Mouse (Mus musculus): ENCODE measurements at regions not wholly inside any gene's neighbourhood (a gene's known extent, or its start where the extent isn't known, plus 50 kb on each side); places are given as distances from the start of the nearest gene placed in this dataset.

- no peak for DNase-seq
Observed at GRCm38 (mm10) chr15:36669748-36670147, 337.8 kb downstream of the Zfp706 start.

- DNase-seq, result no peak
Observed at GRCm38 (mm10) chr15:36666566-36666965, 341.0 kb downstream of the Zfp706 start.

GRCm38 (mm10) chr15:36664391-36664790, 343.2 kb downstream of the Zfp706 start:
- DNase-seq, result no peak

GRCm38 (mm10) chr15:36660986-36661385, 346.6 kb downstream of the Zfp706 start:
- DNase-seq, result no peak
